Mouse (Mus musculus): Measurements from ENCODE around the gene Phldb3. TPM values are rescaled to one million over a fixed set of nuclear protein-coding genes. Genes with fewer than 3 reads are reported as not detected.

Phldb3 gene
- polyA plus RNA-seq, 1 experiment from 2014 or later = 0.33 TPM

DNA sequence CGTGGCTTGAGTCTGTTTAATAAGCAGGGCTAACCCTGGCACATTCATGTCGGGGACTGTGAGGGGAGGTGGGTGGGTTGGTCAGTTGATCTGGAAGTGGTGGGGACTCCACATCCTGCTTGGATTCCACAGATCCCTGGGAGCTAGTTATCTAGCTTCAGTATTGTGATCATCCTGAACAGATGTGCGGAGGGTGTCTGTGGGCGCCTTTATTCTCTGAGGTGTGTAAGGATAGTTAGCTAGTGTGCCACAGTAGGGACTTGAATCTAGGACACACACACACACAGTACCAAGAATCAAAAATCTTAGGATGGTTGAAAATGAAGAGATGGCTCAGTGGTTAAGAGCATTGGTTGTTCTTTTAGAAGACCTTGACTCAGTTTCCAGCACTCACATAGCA lies 42.1 kb upstream of the Phldb3 start:
- peaks cover 93% of the 10 kb centered on the region for H3K36me3 ChIP-seq (ENCODE audit: insufficient read depth)
- H3K27ac ChIP-seq (ENCODE audit: low read depth) = no peak overlapping the region
- H3K9ac ChIP-seq = no peak overlapping the region
- no peaks in the 10 kb centered on the region for H3K27me3 ChIP-seq (ENCODE audit: insufficient read depth, low read length)
- no peak overlapping the region for H3K4me2 ChIP-seq
- 86% methylated on average over 4 of the region's 4 CpGs for WGBS
- no peaks in the 10 kb centered on the region for H3K4me1 ChIP-seq (ENCODE audit: insufficient read depth)
- DNase-seq (no peak), ATAC-seq (ENCODE audit: insufficient read depth) (no peak)
- no peak for TF ChIP-seq CTCF (IDR thresholded peaks at IDR 0.05; ENCODE audit: low read depth)
- H3K4me3 ChIP-seq (ENCODE audit: low read depth, low read length) = no peak overlapping the region
- no peaks in the 10 kb centered on the region for H3K9me3 ChIP-seq (ENCODE audit: low read depth, low read length)

DNA sequence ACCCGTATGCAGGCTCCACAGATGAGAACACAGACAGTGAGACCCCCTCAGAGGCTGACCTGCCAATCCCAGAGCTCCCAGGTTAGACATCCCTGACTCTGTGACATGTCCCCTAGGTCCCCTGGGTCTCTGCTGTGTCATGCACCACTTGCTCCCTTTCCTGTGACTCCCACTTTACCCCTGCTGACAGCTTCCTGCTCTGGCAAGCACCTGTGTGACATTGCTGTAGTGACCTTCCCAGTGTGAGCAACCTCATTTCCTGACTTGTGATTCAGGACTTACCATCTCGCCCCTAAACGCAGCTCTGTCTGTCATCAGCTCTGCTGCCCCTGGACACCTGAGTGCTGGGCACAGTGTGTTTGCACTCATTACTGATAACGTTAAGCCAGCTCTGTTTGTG lies 39.5 kb upstream of the Phldb3 start:
- no peaks in the 10 kb centered on the region for H3K4me1 ChIP-seq (ENCODE audit: insufficient read depth)

DNA sequence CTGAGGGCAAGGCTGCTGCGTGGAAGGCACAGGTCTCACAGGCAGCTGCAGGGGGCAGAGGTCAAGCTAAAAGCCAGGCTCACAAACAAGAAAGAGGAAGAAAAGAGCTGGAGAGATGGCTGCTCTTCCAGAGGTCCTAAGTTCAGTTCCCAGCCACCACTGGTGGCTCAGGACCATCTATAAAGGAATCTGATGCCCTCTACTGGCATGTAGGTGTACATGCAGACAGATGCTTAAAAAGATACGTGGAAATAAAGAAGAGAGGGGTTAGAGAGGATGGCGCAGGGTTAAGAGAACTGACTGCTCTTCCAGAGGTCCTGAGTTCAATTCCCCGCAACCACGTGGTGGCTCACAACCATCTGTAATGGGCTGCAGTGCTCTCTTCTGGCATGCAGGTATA lies 38.1 kb upstream of the Phldb3 start:
- ATAC-seq (ENCODE audit: insufficient read depth) = no peak
- H3K9me3 ChIP-seq (ENCODE audit: low read depth, low read length) = no peaks in the 10 kb centered on the region
- H3K4me2 ChIP-seq = no peak overlapping the region
- no peak overlapping the region for H3K27ac ChIP-seq (ENCODE audit: low read depth)
- no peaks in the 10 kb centered on the region for H3K27me3 ChIP-seq (ENCODE audit: insufficient read depth, low read length)
- 53% methylated on average over 5 of the region's 5 CpGs for WGBS
- H3K9ac ChIP-seq = no peak overlapping the region
- peak; percentile 46 for DNase-seq
- no peaks in the 10 kb centered on the region for H3K4me1 ChIP-seq (ENCODE audit: insufficient read depth)
- TF ChIP-seq CTCF (IDR thresholded peaks at IDR 0.05; ENCODE audit: low read depth) = peak; percentile 52
- no peak overlapping the region for H3K4me3 ChIP-seq (ENCODE audit: low read depth, low read length)
- peaks cover 61% of the 10 kb centered on the region for H3K36me3 ChIP-seq (ENCODE audit: insufficient read depth)

More for the DNA sequence above, 39.5 kb upstream of the Phldb3 start:
- Histone ChIP-seq H3K9me3 (ENCODE audit: low read depth, low read length) (no peaks in the 10 kb centered on the region), H3K4me2 (no peak overlapping the region), H3K36me3 (ENCODE audit: insufficient read depth) (peaks cover 75% of the 10 kb centered on the region), H3K4me3 (ENCODE audit: low read depth, low read length) (no peak overlapping the region), H3K27ac (ENCODE audit: low read depth) (no peak overlapping the region), H3K9ac (no peak overlapping the region), H3K27me3 (ENCODE audit: insufficient read depth, low read length) (no peaks in the 10 kb centered on the region)
- DNase-seq = no peak
- no peak for TF ChIP-seq CTCF (IDR thresholded peaks at IDR 0.05; ENCODE audit: low read depth)
- WGBS = 67% methylated on average over 4 of the region's 4 CpGs
- ATAC-seq (ENCODE audit: insufficient read depth) = no peak

DNA sequence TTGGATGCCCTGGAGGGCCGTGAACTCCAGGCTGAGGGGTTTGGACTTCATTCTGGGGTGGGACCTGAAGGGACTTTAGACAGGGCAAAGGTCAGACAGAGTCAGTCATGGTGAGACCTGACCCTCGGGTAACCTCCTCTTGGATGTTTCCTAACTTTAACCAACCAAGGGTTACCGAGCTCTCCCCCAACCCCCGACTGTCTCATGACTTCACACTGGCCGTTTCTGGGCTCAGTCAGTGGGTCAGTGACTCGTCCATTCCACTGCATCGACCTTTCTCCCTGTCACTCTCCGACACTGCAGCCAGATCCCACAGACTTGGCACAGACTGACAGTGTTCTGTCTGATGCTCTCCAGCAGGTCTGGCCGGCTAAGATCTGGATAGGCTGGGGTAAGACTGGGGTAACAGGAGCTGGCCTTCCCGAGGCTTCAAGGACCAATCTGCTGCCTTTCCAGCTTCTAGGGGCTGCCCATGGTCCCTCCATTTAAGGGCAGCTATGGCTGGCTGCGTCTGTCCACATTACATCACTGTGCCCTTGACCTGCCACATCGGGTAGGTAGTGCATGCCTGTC lies 36.3 kb upstream of the Phldb3 start:
- Histone ChIP-seq H3K4me2 (no peak overlapping the region), H3K36me3 (ENCODE audit: insufficient read depth) (peaks cover 43% of the 10 kb centered on the region), H3K4me3 (ENCODE audit: low read depth, low read length) (no peak overlapping the region), H3K27ac (ENCODE audit: low read depth) (no peak overlapping the region), H3K4me1 (ENCODE audit: insufficient read depth) (no peaks in the 10 kb centered on the region), H3K27me3 (ENCODE audit: insufficient read depth, low read length) (no peaks in the 10 kb centered on the region), H3K9ac (no peak overlapping the region), H3K9me3 (ENCODE audit: low read depth, low read length) (no peaks in the 10 kb centered on the region)
- 52% methylated on average over 12 of the region's 12 CpGs for WGBS
- no peak for DNase-seq
- no peak for TF ChIP-seq CTCF (IDR thresholded peaks at IDR 0.05; ENCODE audit: low read depth)
- ATAC-seq (ENCODE audit: insufficient read depth) = peak; percentile 32; the same call in 1 of the 2 replicates

DNA sequence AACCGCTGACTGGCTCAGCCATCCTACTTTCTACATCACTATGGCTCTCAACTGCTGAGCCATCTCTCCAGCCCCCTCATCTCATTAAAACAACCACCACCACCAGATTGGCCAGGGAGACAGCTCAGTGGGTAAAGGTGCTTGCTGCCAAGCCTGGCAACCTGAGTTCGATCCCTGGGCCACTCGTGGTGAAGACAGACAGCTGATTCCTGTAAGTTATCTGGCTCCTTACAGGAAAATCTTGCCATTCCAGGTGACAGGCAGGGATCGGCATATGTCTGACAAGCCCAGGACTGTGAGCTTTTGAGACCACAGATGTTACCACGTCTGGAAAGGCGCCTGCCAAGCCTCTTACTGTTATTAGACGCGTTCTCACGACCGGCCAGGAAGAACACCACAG lies 32.8 kb upstream of the Phldb3 start:
- TF ChIP-seq CTCF (IDR thresholded peaks at IDR 0.05; ENCODE audit: low read depth) = no peak
- no peaks in the 10 kb centered on the region for H3K9me3 ChIP-seq (ENCODE audit: low read depth, low read length)
- H3K4me1 ChIP-seq (ENCODE audit: insufficient read depth) = no peaks in the 10 kb centered on the region
- H3K36me3 ChIP-seq (ENCODE audit: insufficient read depth) = peaks cover 10% of the 10 kb centered on the region
- H3K27ac ChIP-seq (ENCODE audit: low read depth) = no peak overlapping the region
- H3K27me3 ChIP-seq (ENCODE audit: insufficient read depth, low read length) = no peaks in the 10 kb centered on the region
- no peak overlapping the region for H3K4me3 ChIP-seq (ENCODE audit: low read depth, low read length)
- DNase-seq (no peak), ATAC-seq (ENCODE audit: insufficient read depth) (no peak)
- H3K9ac ChIP-seq = no peak overlapping the region
- no peak overlapping the region for H3K4me2 ChIP-seq
- WGBS = 88% methylated on average over 10 of the region's 10 CpGs

DNA sequence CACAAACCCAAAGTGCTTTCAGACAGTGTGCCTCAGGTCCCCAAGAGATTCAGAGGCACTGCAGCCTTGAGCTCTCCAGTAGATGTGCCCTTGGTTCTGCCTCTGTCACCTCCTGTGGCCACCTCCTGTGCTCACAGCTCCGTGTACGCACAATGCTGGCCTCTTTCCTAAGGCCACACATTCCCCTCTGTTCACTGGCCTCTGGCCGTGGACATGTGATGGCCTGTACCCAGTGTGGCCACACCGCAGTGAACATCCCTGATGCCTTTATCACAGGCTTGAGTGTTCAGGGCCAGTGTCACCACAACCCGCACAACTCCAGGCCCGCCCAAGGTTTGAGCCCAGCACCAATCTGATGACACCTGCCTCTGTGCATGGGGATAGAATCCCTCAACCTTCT lies 25.7 kb upstream of the Phldb3 start:
- 85% methylated on average over 6 of the region's 6 CpGs for WGBS
- Histone ChIP-seq H3K36me3 (ENCODE audit: insufficient read depth) (no peaks in the 10 kb centered on the region), H3K4me2 (no peak overlapping the region), H3K27me3 (ENCODE audit: insufficient read depth, low read length) (peaks cover 24% of the 10 kb centered on the region), H3K4me3 (ENCODE audit: low read depth, low read length) (no peak overlapping the region), H3K9ac (no peak overlapping the region), H3K4me1 (ENCODE audit: insufficient read depth) (peaks cover 4% of the 10 kb centered on the region; the same call in 1 of the 2 replicates), H3K9me3 (ENCODE audit: low read depth, low read length) (no peaks in the 10 kb centered on the region; the same call in 1 of the 2 replicates), H3K27ac (ENCODE audit: low read depth) (no peak overlapping the region)
- no peak for TF ChIP-seq CTCF (IDR thresholded peaks at IDR 0.05; ENCODE audit: low read depth)
- DNase-seq = no peak
- ATAC-seq (ENCODE audit: insufficient read depth) = no peak

DNA sequence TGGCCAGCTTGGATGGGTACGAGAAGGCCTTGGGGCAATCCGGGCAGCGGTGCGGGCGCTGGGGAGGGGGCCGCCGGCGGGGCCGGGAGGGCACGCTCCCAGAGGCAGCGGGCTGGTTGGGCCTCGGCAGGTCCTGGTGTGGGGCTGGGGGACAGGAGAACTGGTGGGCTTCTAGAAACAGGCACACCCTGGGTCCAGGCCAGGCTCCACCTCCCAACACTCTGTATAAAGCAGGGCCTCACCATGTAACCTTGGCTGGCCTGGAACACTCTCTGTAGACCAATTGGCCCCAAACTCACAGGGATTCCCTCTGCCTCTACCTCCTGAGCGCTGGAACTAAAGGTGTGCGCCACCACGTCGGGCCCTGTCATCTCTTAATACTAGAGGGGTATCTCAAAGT lies 24.6 kb upstream of the Phldb3 start:
- DNase-seq = no peak
- Histone ChIP-seq H3K27me3 (ENCODE audit: insufficient read depth, low read length) (peaks cover 24% of the 10 kb centered on the region), H3K4me1 (ENCODE audit: insufficient read depth) (peaks cover 4% of the 10 kb centered on the region; the same call in 1 of the 2 replicates), H3K27ac (ENCODE audit: low read depth) (no peak overlapping the region), H3K4me3 (ENCODE audit: low read depth, low read length) (no peak overlapping the region), H3K4me2 (no peak overlapping the region), H3K9me3 (ENCODE audit: low read depth, low read length) (no peaks in the 10 kb centered on the region; the same call in 1 of the 2 replicates), H3K36me3 (ENCODE audit: insufficient read depth) (no peaks in the 10 kb centered on the region), H3K9ac (no peak overlapping the region)
- TF ChIP-seq CTCF (IDR thresholded peaks at IDR 0.05; ENCODE audit: low read depth) = no peak
- ATAC-seq (ENCODE audit: insufficient read depth) = no peak
- 36% methylated on average over 16 of the region's 16 CpGs for WGBS
